Mouse (Mus musculus): ENCODE measurements around the gene Car5a. TPM values are rescaled to one million over a fixed set of nuclear protein-coding genes. Genes with fewer than 3 reads are reported as not detected.

Gene Car5a
- total RNA-seq, 2 experiments from 2014 or later, result not detected

DNA sequence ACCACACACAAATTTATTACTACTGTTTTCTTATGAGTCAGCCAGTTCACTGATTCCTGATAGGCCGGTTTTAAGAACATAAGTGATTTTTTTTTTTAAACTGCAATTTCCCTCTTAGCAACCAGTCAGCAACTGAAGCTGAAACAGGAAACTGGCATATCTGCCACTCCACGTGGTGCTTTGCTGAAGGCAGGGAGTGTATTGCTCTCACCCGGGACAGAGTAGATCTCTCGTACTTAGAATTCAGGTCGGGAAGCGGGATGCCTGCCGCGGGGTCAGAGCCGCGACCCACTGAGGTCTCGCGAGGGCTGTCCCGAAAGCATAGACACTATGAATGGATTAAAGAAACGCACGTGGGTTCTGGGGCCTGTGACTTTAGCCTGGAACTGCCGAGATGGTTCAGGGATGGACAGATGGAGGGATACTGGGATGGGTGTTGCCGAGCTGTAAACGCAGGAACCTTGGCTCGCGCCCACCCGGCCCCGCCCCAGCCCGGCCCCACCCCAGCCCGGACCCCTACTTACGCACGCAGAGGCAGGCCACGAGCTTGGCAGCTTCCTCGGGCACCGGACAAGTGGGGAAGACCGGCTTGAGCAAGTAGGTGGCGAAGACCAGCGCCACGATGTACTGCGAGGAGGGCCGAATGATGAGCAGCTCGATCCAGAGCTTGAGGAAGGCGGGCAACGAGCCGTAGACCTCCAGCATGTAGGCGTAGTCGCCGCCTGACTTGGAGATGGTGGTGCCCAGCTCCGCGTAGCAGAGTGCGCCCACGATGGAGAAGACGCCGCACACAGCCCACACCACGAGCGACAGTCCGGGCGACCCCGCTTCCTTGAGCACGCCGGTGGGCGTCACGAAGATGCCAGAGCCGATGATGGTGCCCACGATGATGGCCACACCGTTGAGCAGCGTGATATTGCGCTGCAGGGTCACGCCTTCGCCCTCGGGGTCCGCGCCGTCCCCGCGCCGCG, 37.9 kb downstream of the Car5a start:
- Histone ChIP-seq H3K4me3 (peak overlapping the region; percentile 62), H3K27ac (peak overlapping the region; percentile 87)
- DNase-seq (ENCODE audit: low spot score in 2 of 2), result peak in 1 of 2 experiments; percentile 55
- TF ChIP-seq CTCF (conservative IDR thresholded peaks at IDR 0.05), result no peak

DNA sequence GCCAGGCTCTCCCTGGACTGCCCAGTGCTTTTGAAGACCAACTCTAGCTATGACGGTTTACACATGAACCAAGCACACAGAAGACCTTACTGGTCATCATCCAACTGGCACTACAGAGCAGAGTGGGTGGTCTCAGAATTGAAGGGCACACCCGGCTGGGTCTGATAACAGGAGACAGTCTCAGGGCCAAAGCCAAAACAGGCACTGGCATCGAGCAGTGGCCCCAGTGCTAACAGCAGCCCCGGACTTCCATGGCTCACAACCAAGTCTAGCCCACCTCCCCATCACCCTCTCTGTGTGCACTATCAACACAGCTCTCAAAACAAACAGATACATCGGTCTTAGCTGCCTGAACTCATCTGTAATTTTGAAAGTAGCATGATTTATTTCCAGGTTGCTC, 38.8 kb downstream of the Car5a start:
- Histone ChIP-seq H3K4me3 (peak overlapping the region; percentile 62), H3K27ac (peak overlapping the region; percentile 87)
- TF ChIP-seq CTCF (conservative IDR thresholded peaks at IDR 0.05), result no peak
- no peak for DNase-seq (ENCODE audit: low spot score in 2 of 2)

DNA sequence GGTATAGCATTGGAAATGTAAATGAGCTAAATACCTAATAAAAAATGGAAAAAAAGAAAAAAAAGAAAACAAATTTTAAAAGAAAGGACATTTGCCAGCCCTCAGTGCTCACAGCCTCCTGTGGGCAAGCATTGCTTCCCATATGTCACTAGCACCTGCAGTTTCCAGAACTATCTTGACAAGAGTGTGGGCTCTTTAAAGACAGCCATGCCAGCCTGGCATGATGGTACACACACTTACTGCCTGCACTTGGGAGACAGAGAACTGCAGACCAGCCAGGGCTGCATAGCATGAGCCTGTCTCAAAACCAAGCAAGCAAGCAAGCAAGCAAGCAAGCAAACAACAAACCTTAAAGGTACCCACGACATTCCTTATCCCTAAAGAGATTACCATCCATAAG, 39.3 kb downstream of the Car5a start:
- TF ChIP-seq CTCF (conservative IDR thresholded peaks at IDR 0.05), result no peak
- no peak for DNase-seq (ENCODE audit: low spot score in 2 of 2)
- peak overlapping the region; percentile 87 for H3K27ac ChIP-seq
- peak overlapping the region; percentile 62 for H3K4me3 ChIP-seq

DNA sequence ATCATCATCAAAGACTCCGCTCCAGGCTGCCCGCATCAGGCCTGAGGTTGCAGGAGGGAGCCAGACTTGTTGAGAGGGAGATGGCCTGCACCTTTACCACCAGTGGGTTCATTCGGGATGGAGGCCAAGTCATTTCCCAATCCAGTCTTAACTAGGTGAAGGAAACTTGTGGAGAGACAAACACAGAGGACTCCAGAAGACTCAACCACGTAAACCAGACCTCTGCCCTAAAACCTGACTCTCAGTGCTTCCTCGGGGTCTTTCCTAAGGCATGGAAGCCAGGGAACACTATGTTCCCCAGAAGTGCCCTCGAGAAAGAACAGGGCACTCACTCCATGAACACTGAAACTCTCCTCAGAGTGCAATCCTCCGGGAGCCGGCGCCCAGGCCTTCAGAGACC, 39.7 kb downstream of the Car5a start:
- H3K27ac ChIP-seq, result peak overlapping the region; percentile 87; the same call in 1 of the 2 replicates
- DNase-seq (ENCODE audit: low spot score in 2 of 2), result no peak
- peak overlapping the region; percentile 62 for H3K4me3 ChIP-seq
- TF ChIP-seq CTCF (conservative IDR thresholded peaks at IDR 0.05), result no peak

DNA sequence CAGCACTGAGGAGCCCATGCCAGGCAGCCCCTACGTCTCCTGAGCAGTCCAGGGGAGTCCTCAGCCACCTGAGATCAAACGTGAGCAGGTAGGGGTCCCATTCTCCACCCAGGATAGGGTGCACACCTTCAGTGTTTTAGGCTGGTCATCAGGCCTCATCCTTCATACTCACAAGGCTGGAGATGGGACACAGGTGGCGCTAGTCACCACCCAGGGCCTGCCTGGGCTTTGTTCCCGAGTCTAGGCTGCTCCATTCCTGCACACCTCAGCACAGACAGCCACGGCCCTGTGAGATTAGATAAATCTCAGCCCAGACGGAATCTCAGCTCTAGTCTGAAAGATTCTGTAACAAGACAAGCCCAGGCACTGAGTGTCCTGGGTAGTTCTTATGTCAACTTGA, 40.7 kb downstream of the Car5a start:
- peak; percentile 26 for TF ChIP-seq CTCF (conservative IDR thresholded peaks at IDR 0.05)
- H3K4me3 ChIP-seq, result peak overlapping the region; percentile 62; the same call in 1 of the 2 replicates
- H3K27ac ChIP-seq, result peak overlapping the region; percentile 87; the same call in 1 of the 2 replicates
- no peak for DNase-seq (ENCODE audit: low spot score in 2 of 2)

DNA sequence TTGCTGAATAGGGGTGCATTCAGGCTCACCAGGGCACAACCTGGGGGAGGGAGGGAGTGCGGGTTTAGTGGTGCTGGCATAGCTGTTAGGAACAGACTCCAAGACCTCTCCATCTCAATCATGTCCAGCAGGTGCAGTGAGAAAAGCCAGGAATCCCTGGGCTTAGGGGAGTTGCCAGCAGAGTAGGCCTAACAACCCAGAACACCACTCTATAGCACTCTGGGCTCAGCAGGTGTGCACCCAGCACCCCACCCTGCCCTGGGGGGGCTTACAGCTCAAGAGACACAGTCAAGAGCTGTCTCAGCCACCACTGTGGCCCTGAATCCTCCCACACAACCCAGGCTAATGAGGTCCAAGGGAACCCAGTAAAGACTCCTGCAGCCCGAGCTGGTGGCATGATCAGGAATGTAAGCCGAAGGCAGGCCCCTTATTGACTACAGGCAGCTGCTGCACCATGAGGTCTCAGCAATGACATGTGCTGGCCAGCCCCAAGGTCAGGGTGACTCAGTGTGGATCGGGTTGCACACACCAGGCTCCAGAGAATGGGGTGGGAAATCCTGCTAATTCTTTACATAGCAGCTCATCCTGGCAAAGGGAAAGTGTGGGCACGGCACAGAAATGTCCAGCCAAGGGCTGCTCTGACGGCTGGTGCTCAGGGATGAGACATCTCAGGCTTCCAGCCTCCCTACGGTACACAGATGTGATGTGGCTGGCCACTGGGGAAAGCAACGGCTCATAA, 43.0 kb downstream of the Car5a start:
- Histone ChIP-seq H3K27ac (peak overlapping the region; percentile 11), H3K4me3 (peak overlapping the region; percentile 27)
- no peak for TF ChIP-seq CTCF (conservative IDR thresholded peaks at IDR 0.05)
- DNase-seq (ENCODE audit: low spot score in 2 of 2), result no peak

DNA sequence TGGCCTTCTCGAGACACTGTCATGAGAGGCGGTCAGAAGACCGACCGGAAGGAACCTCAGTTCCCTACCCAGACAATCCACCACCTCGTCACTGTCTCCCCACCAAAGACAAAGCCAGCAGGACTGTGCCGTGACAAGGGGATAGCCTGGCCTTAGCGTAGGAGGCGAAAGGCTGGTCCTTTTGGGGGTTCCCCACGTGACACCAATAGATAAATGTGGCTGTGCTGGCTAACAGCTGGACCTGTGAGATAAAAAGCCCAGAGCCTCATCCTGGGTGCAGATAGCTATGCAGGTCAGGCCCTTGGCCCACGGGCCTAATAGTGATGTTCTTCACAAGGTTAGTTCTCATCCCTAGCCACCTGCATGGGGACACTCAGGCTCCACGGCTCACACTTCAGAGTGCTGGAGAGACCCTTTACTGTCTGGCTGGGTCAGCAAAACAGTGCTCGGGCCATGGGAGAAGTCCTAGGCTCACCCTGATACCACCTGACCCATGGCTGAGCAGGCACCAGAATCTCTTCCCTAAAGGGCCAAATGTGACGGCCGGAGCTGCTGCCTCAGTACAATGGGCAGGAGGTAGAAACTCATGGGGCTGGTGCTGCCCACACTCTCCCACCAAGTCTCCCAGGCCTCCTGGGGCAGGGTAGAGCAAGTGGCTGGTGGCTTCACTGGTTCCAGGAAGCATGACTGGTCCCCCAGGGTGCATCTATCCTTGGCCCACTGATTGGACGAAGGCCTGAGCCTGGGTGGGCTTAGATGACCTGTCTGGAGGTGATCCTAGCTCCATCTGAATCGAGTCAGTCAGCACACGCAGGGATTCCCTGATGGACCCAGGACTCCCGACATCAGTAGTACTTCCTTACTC, 45.3 kb downstream of the Car5a start:
- DNase-seq (ENCODE audit: low spot score in 2 of 2), result no peak
- TF ChIP-seq CTCF (conservative IDR thresholded peaks at IDR 0.05), result no peak
- H3K27ac ChIP-seq, result peak overlapping the region; percentile 89
- peak overlapping the region; percentile 17; the same call in 1 of the 2 replicates for H3K4me3 ChIP-seq

DNA sequence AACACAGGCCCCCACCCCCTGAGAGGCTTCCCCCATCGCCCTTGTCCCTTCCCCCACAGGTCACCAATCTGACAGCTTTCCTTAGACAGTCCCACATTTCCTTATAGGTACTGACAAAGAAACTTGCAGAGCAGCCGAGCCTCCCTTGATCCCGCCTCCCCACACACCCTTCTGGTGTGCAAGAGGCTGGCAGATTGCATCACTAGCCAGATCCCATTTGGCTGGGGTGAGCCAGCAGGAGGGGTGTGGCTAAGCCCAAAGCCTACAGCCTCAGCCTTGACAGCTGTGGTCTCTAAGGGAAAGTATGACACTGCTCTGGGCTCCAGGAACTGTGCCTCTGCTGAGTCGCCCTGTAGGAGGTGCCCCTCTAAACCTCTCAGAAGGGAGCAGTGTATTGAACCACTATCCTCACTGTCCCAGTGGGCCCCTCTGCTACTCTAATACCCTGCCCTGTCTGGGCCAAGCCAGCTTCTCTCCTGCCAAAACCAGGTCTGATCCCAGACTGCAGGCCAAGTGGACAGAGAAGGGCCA, 46.2 kb downstream of the Car5a start:
- TF ChIP-seq CTCF (conservative IDR thresholded peaks at IDR 0.05), result peak; percentile 16; the same call in 1 of the 2 replicates
- peak; percentile 72 to 84 for DNase-seq (ENCODE audit: low spot score in 2 of 2)
- Histone ChIP-seq H3K27ac (peak overlapping the region; percentile 89), H3K4me3 (peak overlapping the region; percentile 28)

DNA sequence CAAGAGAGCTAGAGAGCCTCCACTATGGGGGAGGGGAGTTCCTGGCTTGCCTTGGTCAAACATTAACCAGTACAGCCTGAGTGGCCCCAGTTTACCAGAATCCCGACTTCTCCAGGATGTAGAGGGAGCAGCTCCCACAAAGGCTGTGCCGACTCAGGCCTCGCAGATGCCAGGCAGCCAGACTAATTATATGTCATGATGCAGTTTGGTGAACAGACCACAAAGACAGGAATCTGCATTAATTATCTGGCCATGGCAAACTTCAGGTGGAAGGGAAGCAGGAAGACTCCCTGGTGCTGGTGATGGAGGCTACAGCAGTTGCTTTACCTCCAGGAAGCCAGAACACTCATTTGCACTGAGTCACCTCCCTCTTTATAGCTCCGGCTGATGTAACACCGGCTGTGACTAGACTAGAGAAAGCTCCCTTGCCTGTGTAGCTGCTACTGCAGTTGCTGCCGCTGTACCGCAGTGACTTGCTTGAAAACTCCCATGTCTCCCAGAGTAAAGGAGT, 46.8 kb downstream of the Car5a start:
- DNase-seq (ENCODE audit: low spot score in 2 of 2), result peak in 1 of 2 experiments; percentile 57
- Histone ChIP-seq H3K4me3 (peak overlapping the region; percentile 28), H3K27ac (peak overlapping the region; percentile 89)
- no peak for TF ChIP-seq CTCF (conservative IDR thresholded peaks at IDR 0.05)

DNA sequence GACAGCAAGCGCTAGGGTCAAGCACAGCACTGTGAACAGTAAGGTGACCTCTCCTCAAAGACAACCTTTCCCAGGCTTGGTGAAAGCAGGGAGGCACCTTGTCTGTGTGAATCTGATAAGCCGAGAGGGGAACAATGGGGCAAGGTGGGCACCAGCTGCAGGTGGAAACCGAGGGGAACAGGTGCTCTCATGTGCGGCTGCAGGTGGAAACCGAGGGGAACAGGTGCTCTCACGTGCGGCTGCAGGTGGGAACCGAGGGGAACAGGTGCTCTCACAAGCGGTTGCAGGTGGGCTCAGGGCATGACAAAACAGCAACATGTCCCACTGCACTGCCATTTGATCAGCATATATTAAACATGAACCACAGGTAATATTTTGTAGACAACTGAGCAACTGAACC, 47.5 kb downstream of the Car5a start:
- peak overlapping the region; percentile 89 for H3K27ac ChIP-seq
- TF ChIP-seq CTCF (conservative IDR thresholded peaks at IDR 0.05), result no peak

DNA sequence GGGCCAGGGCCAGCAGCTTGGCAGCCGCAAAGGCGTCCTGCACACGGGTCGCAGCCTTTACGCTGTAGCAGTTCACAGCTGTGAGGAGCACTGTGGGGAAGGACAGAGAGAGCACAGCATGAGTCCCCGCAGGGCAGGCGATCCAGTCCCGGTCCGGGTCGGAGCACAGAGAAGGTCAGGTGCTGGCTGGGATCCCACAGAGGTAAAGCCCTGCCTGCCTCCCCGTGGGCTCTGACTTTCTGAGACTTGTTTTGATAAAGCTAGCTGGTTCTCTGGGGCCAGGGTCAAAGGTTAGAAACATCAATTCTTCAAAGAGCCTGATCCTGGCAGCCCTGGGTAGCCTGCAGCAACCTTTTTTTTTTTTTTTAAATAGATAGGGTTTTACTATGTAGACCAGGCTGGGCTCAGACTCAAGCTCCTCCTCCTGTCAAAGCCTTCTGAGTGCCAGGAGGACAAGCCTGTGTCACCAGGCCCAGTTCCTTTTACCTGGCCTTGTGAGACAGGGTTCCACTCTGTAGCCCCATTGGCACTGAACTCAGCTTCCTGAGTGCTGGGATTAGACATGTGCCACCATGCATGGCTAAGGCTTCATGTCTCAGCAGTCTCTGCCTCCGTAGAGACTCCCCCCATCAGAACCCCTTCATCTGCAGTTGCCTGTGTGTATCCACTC, 48.1 kb downstream of the Car5a start:
- no peak overlapping the region for H3K4me3 ChIP-seq
- no peak for TF ChIP-seq CTCF (conservative IDR thresholded peaks at IDR 0.05)
- no peak for DNase-seq (ENCODE audit: low spot score in 2 of 2)
- H3K27ac ChIP-seq, result peak overlapping the region; percentile 89; the same call in 1 of the 2 replicates

More for the DNA sequence above, 47.5 kb downstream of the Car5a start:
- no peak for DNase-seq (ENCODE audit: low spot score in 2 of 2)
- no peak overlapping the region for H3K4me3 ChIP-seq
